Mouse (Mus musculus): ENCODE data around the gene Sppl2b.

The Sppl2b gene

GRCm38 (mm10) chr10:80900318-80901247 lies 45.5 kb downstream of the Sppl2b start, which contains the start of gene Timm13:
Gene Timm13 (minus strand): TSS chr10:80900969.
- DNase-seq = peak; percentile 97

- peak; percentile 53 for DNase-seq
Measured at GRCm38 (mm10) chr10:80901409-80902272, 46.6 kb downstream of the Sppl2b start.

DNA sequence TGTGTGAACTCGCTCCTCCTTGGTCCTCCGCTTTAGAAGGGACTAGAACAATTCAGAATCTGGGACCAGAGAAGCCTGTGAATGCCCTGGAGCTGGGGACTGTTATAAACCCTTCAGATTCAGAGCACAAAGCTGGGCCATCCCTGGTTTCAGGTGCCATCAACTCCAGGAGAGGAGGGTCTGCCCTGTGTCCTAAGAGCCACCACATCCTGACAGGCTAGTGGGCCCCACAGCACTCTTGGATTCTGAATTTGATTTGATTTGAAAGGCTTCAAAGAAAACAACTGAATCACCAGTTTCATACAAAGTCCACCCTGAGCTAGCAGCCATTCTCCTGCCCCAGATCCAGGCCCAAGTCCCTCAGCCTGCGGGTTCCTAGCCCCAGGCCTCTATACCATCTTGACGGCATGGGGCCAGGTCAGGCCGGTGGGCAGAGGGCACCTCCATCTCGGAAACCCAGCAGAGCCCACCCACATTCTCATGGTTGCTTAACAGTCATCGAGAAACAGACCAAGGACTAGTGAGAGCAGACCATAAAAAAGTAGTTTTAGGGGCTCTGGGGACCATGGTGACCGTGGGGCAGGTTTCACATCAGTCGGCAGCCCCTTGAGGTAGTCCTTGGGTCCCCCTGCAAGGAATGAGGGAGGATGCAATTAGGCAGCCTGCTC lies 47.3 kb downstream of the Sppl2b start:
- DNase-seq = no peak

- no peak for DNase-seq
Measured at GRCm38 (mm10) chr10:80903282-80903681, 48.2 kb downstream of the Sppl2b start.

DNA sequence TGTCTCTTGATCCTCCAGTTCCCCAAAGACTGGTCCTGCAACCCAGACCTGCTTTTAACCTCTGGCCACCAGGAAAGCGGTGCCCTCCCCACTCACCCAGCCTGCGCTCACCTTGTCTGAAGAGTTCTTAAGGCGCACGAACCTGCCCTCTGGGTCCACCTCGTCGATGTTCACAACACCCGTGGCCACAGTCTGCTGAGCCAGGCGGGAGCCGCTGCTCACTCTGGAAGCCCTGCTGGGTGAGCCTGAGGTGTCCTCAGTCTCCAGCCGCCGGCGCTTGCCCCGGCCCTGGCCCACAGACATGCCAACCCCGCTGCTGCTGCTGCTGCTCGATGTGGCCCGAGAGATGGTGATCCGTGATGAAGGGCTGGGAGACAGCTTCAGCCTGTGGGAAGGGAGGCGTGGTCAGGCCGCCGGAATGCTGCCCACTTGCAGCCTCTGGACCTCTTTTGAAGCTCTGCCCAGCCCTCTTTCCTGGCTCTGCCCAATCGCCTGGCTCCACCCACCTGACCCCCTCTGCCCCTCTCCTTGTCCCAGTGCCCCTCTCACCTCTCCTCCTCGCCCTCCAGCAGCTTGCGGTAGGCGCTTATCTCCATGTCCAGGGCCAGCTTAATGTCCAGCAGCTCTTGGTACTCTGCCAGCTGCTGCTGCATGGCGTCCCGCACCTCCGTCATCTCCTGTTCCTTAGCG lies 49.1 kb downstream of the Sppl2b start:
- DNase-seq = no peak

DNA sequence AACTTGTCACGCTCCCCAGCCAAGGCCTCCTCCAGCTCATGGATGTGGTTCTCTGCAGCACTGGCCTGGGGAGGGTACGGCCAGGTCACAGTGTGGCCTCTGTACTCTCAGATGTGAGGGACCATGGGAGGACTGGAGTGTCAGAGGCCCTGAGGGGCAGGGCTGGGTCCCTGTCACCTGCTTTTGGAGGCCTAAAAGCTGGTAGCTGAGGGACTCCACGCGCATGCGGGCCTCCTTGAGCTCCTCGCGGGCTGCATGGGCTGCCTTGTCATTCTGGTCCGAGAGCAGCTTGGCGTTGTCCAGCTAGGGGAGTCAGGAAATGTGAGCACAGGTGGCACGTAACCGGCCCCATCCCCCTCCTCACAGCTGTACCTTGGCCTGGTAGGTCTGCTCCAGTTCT lies 49.6 kb downstream of the Sppl2b start:
- no peak for DNase-seq

DNA sequence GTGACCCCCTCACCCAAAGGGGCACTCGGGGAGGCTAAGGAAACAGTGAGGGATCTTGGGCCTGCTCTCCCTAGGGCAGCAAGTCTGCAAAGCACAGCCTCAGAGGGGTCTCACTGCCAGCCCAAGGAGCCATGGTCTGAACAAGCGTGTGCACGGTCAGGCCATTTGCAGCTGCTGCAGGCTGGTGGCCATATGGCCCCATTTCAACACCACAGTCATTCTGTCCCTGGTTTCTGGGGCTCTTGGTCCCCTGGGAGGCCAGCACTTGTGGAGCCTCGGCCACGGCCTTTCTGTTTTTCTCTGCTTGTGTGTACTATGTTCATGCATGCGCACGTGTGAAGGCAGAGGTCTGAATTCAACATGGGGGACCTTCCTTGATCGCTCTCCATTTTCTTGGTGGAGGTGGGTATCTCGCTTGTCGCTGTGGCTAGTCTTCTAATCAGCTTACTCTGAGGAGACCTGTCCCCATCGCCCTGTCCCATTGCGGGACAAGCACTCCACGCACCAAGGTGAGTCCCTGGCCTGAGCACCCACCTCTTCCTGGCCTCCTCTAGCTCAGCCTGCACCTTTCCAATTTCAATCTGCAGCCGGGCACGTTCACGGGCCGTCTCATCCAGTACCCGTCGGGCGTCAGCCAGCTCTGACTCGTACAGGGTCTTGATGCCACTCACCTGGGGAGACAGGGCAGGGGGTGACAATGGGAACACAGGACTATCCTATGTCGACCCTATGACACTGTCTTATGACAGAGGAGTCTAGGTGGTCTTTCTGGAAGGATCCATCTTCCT lies 54.5 kb downstream of the Sppl2b start:
- DNase-seq = no peak

- DNase-seq = no peak
Measured at GRCm38 (mm10) chr10:80911354-80911753, 56.3 kb downstream of the Sppl2b start.

DNA sequence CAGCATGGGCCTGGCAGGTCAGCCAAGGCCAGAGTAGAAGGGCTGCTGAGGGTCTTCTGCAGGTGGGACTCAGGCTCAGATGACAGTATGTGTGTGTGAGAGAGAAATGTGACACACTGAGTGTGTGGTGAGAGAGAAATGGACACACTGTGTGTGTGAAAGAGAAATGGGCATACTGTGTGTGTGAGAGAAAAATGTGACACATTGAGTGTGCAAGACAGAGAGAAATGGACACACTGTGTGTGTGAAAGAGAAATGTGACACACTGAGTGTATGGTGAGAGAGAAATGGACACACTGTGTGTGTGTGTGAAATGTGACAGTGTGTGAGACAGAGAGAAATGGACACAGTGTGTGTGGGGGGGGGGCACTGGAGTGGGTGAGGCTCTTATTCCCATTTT lies 56.8 kb downstream of the Sppl2b start:
- DNase-seq = no peak

- no peak for DNase-seq
Measured at GRCm38 (mm10) chr10:80913364-80914011, 58.4 kb downstream of the Sppl2b start.

DNA sequence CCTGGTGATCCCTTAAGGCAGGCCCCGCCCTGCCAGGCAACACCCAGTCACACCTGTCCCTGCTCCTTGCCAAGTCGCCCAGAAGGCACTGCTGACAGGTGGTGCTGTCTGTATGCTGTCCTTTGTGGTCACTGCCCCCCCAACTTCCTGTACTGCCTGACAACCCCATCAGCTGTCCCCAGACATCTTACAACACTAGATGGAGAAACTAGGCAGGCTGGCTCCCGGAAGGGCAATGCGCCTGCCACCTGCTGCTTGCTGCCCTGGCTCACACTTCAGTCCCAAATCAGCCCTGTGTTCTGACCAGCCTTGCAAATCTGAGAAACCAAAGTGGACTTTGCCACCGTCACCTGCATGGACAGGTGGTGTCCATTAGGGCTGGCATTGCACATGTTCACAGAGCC lies 59.2 kb downstream of the Sppl2b start:
- DNase-seq = peak; percentile 79

- DNase-seq = no peak
Measured at GRCm38 (mm10) chr10:80915260-80915659, 60.2 kb downstream of the Sppl2b start.

GRCm38 (mm10) chr10:80915736-80916135 lies 60.7 kb downstream of the Sppl2b start:
- DNase-seq = no peak

DNA sequence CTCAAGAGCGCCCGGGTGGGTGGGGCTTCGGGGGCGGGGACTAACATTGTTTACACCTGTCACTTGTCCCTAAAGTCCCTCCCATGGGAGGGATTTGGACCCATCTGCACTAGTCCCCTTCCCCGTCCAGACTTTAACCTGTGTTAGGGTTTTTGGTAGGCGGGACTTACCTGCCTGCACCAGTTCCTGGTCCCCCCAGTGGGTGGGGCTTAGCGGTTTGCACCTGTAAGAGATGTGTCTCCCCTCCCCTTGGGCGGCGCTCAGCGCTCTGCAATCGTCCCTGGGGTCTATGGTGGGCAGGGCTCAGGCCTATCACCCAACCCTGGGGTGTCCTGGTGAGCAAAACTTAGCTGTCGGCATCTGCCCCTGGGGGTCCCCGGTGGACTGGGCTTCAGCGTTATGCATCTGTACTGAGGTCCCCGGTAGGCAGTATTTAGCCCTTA lies 62.3 kb downstream of the Sppl2b start:
- DNase-seq = no peak

DNA sequence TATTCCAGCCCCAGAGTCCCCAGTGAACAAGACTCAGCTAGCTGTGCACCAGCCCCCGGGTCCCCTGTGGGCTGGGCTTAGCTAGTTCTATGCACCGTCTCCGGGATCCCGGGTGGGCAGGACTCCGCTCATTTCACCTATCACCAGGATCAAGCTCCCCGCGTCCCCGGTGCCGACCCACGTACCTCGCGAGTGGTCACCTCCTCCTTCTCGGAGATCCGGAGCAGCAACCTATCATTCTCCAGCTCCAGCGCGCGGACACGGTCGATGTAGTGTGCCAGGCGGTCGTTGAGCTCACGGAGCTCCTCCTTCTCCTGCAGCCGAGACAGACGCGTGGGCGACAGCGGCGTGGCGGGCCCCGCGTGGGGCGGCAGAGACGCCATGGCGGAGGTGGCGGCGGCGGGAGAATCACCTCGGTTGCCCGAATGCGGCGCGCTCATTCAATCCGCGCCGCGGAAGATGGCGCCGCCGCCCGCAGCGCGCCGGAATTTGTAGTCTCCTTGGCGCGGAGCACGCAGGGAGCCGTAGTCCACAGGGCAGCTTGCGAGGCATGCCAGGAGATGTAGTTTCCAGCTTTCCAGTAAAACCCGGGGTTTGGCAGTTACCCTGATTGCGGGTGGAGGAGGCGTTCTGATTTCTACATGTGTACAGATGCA lies 62.8 kb downstream of the Sppl2b start, which contains the start of gene Lmnb2:
TSS of gene Lmnb2 (minus strand) at position 467 of the 656 bp plus-strand sequence.
- DNase-seq = peak; percentile 82
